Mouse (Mus musculus) testis, adult 2 months (tissue): ENCODE results near the gene Ccdc106.

Experiments used
- CTCF ChIP-seq: fragments of 200-500 bp; IDR thresholded peaks from 2 replicates; pipeline ENCODE4 v1.5.1; 2012; ENCODE audit warnings: low read depth, mild to moderate bottlenecking, inconsistent platforms, low read length, moderate library complexity; ENCODE audit not compliant: control insufficient read depth, insufficient read depth, insufficient replicate concordance
- POLR2A ChIP-seq: fragments of 200-500 bp; IDR thresholded peaks from 2 replicates; pipeline ENCODE4 v1.6.1; 2012; ENCODE audit warnings: low read depth, mild to moderate bottlenecking, inconsistent platforms, low read length, moderate library complexity; ENCODE audit not compliant: control insufficient read depth

DNA sequence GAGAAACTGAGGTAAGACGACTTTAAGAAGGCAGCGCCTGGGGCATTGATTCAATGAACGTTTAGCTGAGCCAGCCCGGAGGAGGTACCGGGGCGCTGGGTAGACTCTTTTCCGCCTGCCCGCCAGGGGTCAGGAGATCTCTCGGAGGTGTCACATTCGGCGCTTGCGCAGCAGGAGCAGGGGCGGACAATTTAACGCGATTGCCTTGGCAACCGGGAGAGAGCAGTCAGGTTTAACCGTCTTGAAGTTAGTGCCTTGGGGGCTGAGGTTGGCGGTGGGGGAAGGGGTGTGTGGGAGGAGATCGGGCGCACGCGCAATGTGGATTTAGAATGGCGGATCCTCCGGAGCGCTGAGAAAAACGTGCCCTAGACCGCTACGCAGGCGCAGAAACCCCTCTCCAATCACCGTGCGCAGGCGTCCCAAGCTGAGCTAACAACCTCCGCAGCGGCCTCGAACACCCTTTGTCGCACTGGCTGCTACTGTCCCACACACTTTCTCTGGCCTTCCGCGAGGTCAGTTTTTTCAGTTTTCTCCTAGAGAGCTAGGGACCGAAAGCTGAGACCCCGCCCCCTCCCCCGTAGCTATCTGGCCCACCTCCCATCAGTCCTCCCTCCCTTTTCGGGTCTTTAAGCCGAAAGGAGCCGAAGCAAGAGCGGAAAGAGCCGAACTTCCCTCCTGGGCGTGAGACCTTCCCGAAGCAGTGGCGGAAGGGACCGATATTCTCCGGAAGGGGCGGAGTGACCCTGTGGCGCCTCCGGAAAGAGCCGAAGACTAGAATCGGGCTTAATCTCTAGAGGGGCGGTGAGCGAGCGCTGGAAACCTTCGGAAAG, 40.8 kb downstream of the Ccdc106 start:
- peak; percentile 46; the same call in 1 of the 2 replicates for TF ChIP-seq CTCF
- peak; percentile 87 for TF ChIP-seq POLR2A
